Mouse (Mus musculus) large intestine, adult 2 months (tissue): Measurements from ENCODE around the gene Flt3. TPM values are rescaled to one million over a fixed set of nuclear protein-coding genes. Genes with fewer than 3 reads are reported as not detected.
A peak's percentile ranks its signal among the peaks of the same experiment; 100 is the strongest.

ENCODE experiments used
- DNase-seq: peaks from one replicate; pipeline ENCODE4 v3.0.0-alpha.2; 2012; ENCODE audit warnings: low read depth, low spot score
- WGBS: fragments of 180-500 bp; shearing (Covaris S2); methylation state at CpG from one replicate; pipeline ENCODE4 v1.1.7; 2018; 5-methylcytosine and 5-hydroxymethylcytosine counted together
- polyA plus RNA-seq: library from polyadenylated mRNA; depleted of rRNA; stranded (reverse); fragments of >200 nt; gene quantifications from 2 replicates; pipeline ENCODE4 v1.2.3, GENCODE M21; 2012

The Flt3 gene
- polyA plus RNA-seq, 1 experiment: 0.84 TPM

GRCm38 (mm10) chr5:147357536-147357935 lies 42.8 kb downstream of the Flt3 start:
- 52% methylated on average over 3 of the region's 3 CpGs for WGBS
- no peak for DNase-seq

- DNase-seq: no peak
- 90% methylated on average over 13 of the region's 13 CpGs for WGBS
These were observed 43.8 kb downstream of the Flt3 start for GRCm38 (mm10) chr5:147356260-147357055.

- 58% methylated on average over 3 of the region's 3 CpGs for WGBS
- DNase-seq: no peak
These were observed 44.5 kb downstream of the Flt3 start for GRCm38 (mm10) chr5:147355788-147356187.

- no peak for DNase-seq
- 68% methylated on average over 8 of the region's 8 CpGs for WGBS
These were observed 45.3 kb downstream of the Flt3 start for GRCm38 (mm10) chr5:147354985-147355384.

GRCm38 (mm10) chr5:147354161-147354780 lies 46.0 kb downstream of the Flt3 start:
- WGBS: 63% methylated on average over 17 of the region's 17 CpGs
- DNase-seq: no peak

GRCm38 (mm10) chr5:147351931-147352330 lies 48.4 kb downstream of the Flt3 start:
- no peak for DNase-seq
- 81% methylated on average over 8 of the region's 8 CpGs for WGBS

- WGBS: 82% methylated on average over 1 of the region's 1 CpGs
- DNase-seq: no peak
These were observed 54.3 kb downstream of the Flt3 start for GRCm38 (mm10) chr5:147345981-147346380.

GRCm38 (mm10) chr5:147343904-147344303 lies 56.4 kb downstream of the Flt3 start:
- 86% methylated on average over 10 of the region's 10 CpGs for WGBS
- no peak for DNase-seq

- 82% methylated on average over 6 of the region's 6 CpGs for WGBS
- no peak for DNase-seq
These were observed 57.4 kb downstream of the Flt3 start for GRCm38 (mm10) chr5:147342901-147343300.

GRCm38 (mm10) chr5:147340741-147341414 lies 59.4 kb downstream of the Flt3 start:
- WGBS: 13% methylated on average over 13 of the region's 13 CpGs
- no peak for DNase-seq

GRCm38 (mm10) chr5:147339560-147339959 lies 60.7 kb downstream of the Flt3 start:
- WGBS: 65% methylated on average over 11 of the region's 11 CpGs
- no peak for DNase-seq

- 31% methylated on average over 9 of the region's 9 CpGs for WGBS
- no peak for DNase-seq
These were observed 61.3 kb downstream of the Flt3 start for GRCm38 (mm10) chr5:147338967-147339366.

GRCm38 (mm10) chr5:147332711-147333110 lies 67.6 kb downstream of the Flt3 start:
- 40% methylated on average over 7 of the region's 7 CpGs for WGBS
- DNase-seq: no peak

- WGBS: 37% methylated on average over 2 of the region's 2 CpGs
- DNase-seq: no peak
These were observed 68.7 kb downstream of the Flt3 start for GRCm38 (mm10) chr5:147331547-147331946.

GRCm38 (mm10) chr5:147329946-147330345 lies 70.3 kb downstream of the Flt3 start:
- DNase-seq: no peak
- 83% methylated on average over 11 of the region's 11 CpGs for WGBS

- 87% methylated on average over 5 of the region's 5 CpGs for WGBS
- no peak for DNase-seq
These were observed 72.7 kb downstream of the Flt3 start for GRCm38 (mm10) chr5:147327636-147328035.

GRCm38 (mm10) chr5:147325931-147326330 lies 74.4 kb downstream of the Flt3 start:
- DNase-seq: no peak
- 74% methylated on average over 11 of the region's 11 CpGs for WGBS

GRCm38 (mm10) chr5:147323237-147323917 lies 76.9 kb downstream of the Flt3 start:
- DNase-seq: peak; percentile 57
- WGBS: 6% methylated on average over 17 of the region's 17 CpGs

GRCm38 (mm10) chr5:147322183-147322582 lies 78.1 kb downstream of the Flt3 start, which contains the start of gene Urad:
Urad (minus strand) TSS chr5:147322440.
- WGBS: 60% methylated on average over 8 of the region's 8 CpGs
- no peak for DNase-seq

GRCm38 (mm10) chr5:147319653-147320052 lies 80.6 kb downstream of the Flt3 start:
- DNase-seq: peak; percentile 55
